Mouse (Mus musculus) embryonic facial prominence, embryonic 14.5 days (tissue): ENCODE measurements around the gene Tas2r123. TPM values are rescaled to one million over a fixed set of nuclear protein-coding genes. Genes with fewer than 3 reads are reported as not detected.

ENCODE experiments used
- ATAC-seq: fragments of 200-750 bp; cut with Nextera tagmentation; 2 replicates; pipeline ENCODE4 v1.8.0; 2017; ENCODE audit warnings: low read depth, moderate number of reproducible peaks, moderate TSS enrichment
- DNase-seq: peaks from one replicate; pipeline ENCODE4 v3.0.0-alpha.2; 2015; ENCODE audit warnings: low spot score
- H3K27ac ChIP-seq: fragments of 300-500 bp; sonication (generic); replicated peaks from 2 replicates; pipeline ENCODE4 v1.5.1; 2014; ENCODE audit warnings: low read depth, mild to moderate bottlenecking, low read length, moderate library complexity
- H3K27me3 ChIP-seq: fragments of 300-500 bp; sonication (generic); replicated peaks from 2 replicates; pipeline ENCODE4 v1.6.1; 2014; ENCODE audit warnings: low read length; ENCODE audit not compliant: control insufficient read depth, insufficient read depth
- H3K36me3 ChIP-seq: fragments of 300-500 bp; sonication (generic); 2 replicates; pipeline ENCODE4 v1.6.1; 2014; ENCODE audit warnings: low read length, mixed read lengths; ENCODE audit not compliant: control insufficient read depth, insufficient read depth
- H3K4me1 ChIP-seq: fragments of 300-500 bp; sonication (generic); 2 replicates; pipeline ENCODE4 v1.6.1; 2014; ENCODE audit warnings: antibody characterized with exemption, low read length; ENCODE audit not compliant: control insufficient read depth, insufficient read depth
- H3K4me2 ChIP-seq: fragments of 300-500 bp; sonication (generic); 2 replicates; pipeline ENCODE4 v1.6.1; 2014; ENCODE audit warnings: low read depth, mild to moderate bottlenecking, low read length, moderate library complexity, mixed read lengths
- H3K4me3 ChIP-seq: fragments of 300-500 bp; sonication (generic); 2 replicates; pipeline ENCODE4 v1.5.1; 2014; ENCODE audit warnings: low read depth, mild to moderate bottlenecking, low read length
- H3K9ac ChIP-seq: fragments of 300-500 bp; sonication (generic); 2 replicates; pipeline ENCODE4 v1.6.1; 2014; ENCODE audit warnings: low read depth, mild to moderate bottlenecking, low read length, moderate library complexity, mixed read lengths
- H3K9me3 ChIP-seq: fragments of 300-500 bp; sonication (generic); 2 replicates; pipeline ENCODE4 v1.6.1; 2016; ENCODE audit warnings: low read length; ENCODE audit not compliant: control insufficient read depth
- WGBS: fragments of 180-500 bp; shearing (Covaris S2); extraction: QIAGEN DNeasy Blood & Tissue Kit; methylation state at CpG from one replicate; pipeline ENCODE4 v1.1.7; 2014; 5-methylcytosine and 5-hydroxymethylcytosine counted together
- polyA plus RNA-seq: library from polyadenylated mRNA; unstranded; fragments of >200 nt; fragmentation: Nextera tagmentation; extraction: Ambion mirVana; gene quantifications from 2 replicates; pipeline ENCODE4 v1.2.1, GENCODE M21; 2014

The Tas2r123 gene
- not detected in 2 replicates for polyA plus RNA-seq

- no peak for DNase-seq
- H3K4me2 ChIP-seq: no peak within 1 kb of the TSS
- 68% methylated on average over 1 of the region's 1 CpGs for WGBS
- no peak within 1 kb of the TSS for H3K4me3 ChIP-seq
- no peaks in the 10 kb centered on the region for H3K9me3 ChIP-seq
- no peak within 1 kb of the TSS for H3K9ac ChIP-seq
- no peaks in the 10 kb centered on the region for H3K4me1 ChIP-seq
- ATAC-seq: no peak
- H3K27me3 ChIP-seq: no peaks in the 10 kb centered on the region
- no peaks in the 10 kb centered on the region for H3K36me3 ChIP-seq
- no peak within 1 kb of the TSS for H3K27ac ChIP-seq
Measured at GRCm38 (mm10) chr6:132846842-132847241, at the start of gene Tas2r123. Tas2r123 (plus strand) TSS chr6:132847142.

GRCm38 (mm10) chr6:132802518-132802917, 44.4 kb upstream of the Tas2r123 start, which contains the start of gene Tas2r117:
Tas2r117 (plus strand) TSS chr6:132802818.
- no peak for ATAC-seq

GRCm38 (mm10) chr6:132855138-132855537, 8.2 kb downstream of the Tas2r123 start, which contains the start of gene Tas2r116:
Tas2r116 (plus strand) TSS chr6:132855438.
- Histone ChIP-seq H3K36me3 (no peaks in the 10 kb centered on the region), H3K9me3 (no peaks in the 10 kb centered on the region), H3K9ac (no peak within 1 kb of the TSS), H3K4me3 (no peak within 1 kb of the TSS), H3K4me2 (no peak within 1 kb of the TSS), H3K27ac (no peak within 1 kb of the TSS), H3K4me1 (no peaks in the 10 kb centered on the region), H3K27me3 (no peaks in the 10 kb centered on the region)
- 75% methylated on average over 1 of the region's 1 CpGs for WGBS
- DNase-seq (no peak), ATAC-seq (no peak)

More at GRCm38 (mm10) chr6:132802518-132802917, 44.4 kb upstream of the Tas2r123 start, which contains the start of gene Tas2r117:
- WGBS: 84% methylated on average over 1 of the region's 1 CpGs
- H3K4me3 ChIP-seq: no peak within 1 kb of the TSS
- H3K27ac ChIP-seq: no peak within 1 kb of the TSS
- H3K4me1 ChIP-seq: no peaks in the 10 kb centered on the region
- no peak within 1 kb of the TSS for H3K9ac ChIP-seq
- no peak within 1 kb of the TSS for H3K4me2 ChIP-seq
- H3K36me3 ChIP-seq: no peaks in the 10 kb centered on the region
- H3K27me3 ChIP-seq: no peaks in the 10 kb centered on the region
- H3K9me3 ChIP-seq: no peaks in the 10 kb centered on the region
- DNase-seq: no peak

- no peak within 1 kb of the TSS for H3K9ac ChIP-seq
- H3K27ac ChIP-seq: no peak within 1 kb of the TSS
- no peaks in the 10 kb centered on the region for H3K36me3 ChIP-seq
- no peaks in the 10 kb centered on the region for H3K9me3 ChIP-seq
- ATAC-seq (no peak), DNase-seq (no peak)
- H3K27me3 ChIP-seq: no peaks in the 10 kb centered on the region
- H3K4me1 ChIP-seq: no peaks in the 10 kb centered on the region
- no peak within 1 kb of the TSS for H3K4me2 ChIP-seq
- no peak within 1 kb of the TSS for H3K4me3 ChIP-seq
Measured at GRCm38 (mm10) chr6:132867708-132868107, 20.8 kb downstream of the Tas2r123 start, which contains the start of gene Tas2r110. Tas2r110 (plus strand) TSS chr6:132868008.

GRCm38 (mm10) chr6:132892711-132893110, 45.8 kb downstream of the Tas2r123 start, which contains the start of gene Tas2r113:
Tas2r113 (plus strand) TSS chr6:132893011.
- no peaks in the 10 kb centered on the region for H3K36me3 ChIP-seq
- no peak within 1 kb of the TSS for H3K4me2 ChIP-seq
- ATAC-seq (no peak), DNase-seq (no peak)
- no peaks in the 10 kb centered on the region for H3K4me1 ChIP-seq
- 72% methylated on average over 1 of the region's 1 CpGs for WGBS
- H3K9ac ChIP-seq: no peak within 1 kb of the TSS
- no peak within 1 kb of the TSS for H3K27ac ChIP-seq
- no peak within 1 kb of the TSS for H3K4me3 ChIP-seq
- H3K9me3 ChIP-seq: no peaks in the 10 kb centered on the region
- H3K27me3 ChIP-seq: no peaks in the 10 kb centered on the region

Other genes with a start within 250 kb of the Tas2r123 start
- gene A630073D07Rik, start 195.6 kb upstream of the Tas2r123 start, polyA plus RNA-seq: not detected in 2 replicates
- gene Tas2r120, start 190.2 kb upstream of the Tas2r123 start, polyA plus RNA-seq: not detected in 2 replicates
- not detected in 2 replicates for gene Tas2r121, start 146.1 kb upstream of the Tas2r123 start, polyA plus RNA-seq
- gene Tas2r122, start 135.2 kb upstream of the Tas2r123 start, polyA plus RNA-seq: not detected in 2 replicates
- not detected in 2 replicates for gene Tas2r115, start 109.1 kb upstream of the Tas2r123 start, polyA plus RNA-seq
- gene Tas2r124, start 92.4 kb upstream of the Tas2r123 start, polyA plus RNA-seq: not detected in 2 replicates
- gene Tas2r102, start 85.0 kb upstream of the Tas2r123 start, polyA plus RNA-seq: not detected in 2 replicates
- not detected in 2 replicates for gene Tas2r136, start 69.0 kb upstream of the Tas2r123 start, polyA plus RNA-seq
- gene Tas2r117, start 44.3 kb upstream of the Tas2r123 start, polyA plus RNA-seq: not detected in 2 replicates
- not detected in 2 replicates for gene Tas2r116, start 8.3 kb downstream of the Tas2r123 start, polyA plus RNA-seq
- not detected in 2 replicates for gene Tas2r110, start 20.9 kb downstream of the Tas2r123 start, polyA plus RNA-seq
- not detected in 2 replicates for gene Tas2r113, start 45.9 kb downstream of the Tas2r123 start, polyA plus RNA-seq
- not detected in 2 replicates for gene Tas2r125, start 62.5 kb downstream of the Tas2r123 start, polyA plus RNA-seq
- not detected in 2 replicates for gene Tas2r129, start 104.0 kb downstream of the Tas2r123 start, polyA plus RNA-seq
- not detected in 2 replicates for gene Tas2r131, start 110.8 kb downstream of the Tas2r123 start, polyA plus RNA-seq
- not detected in 2 replicates for gene Tas2r109, start 133.8 kb downstream of the Tas2r123 start, polyA plus RNA-seq
- not detected in 2 replicates for gene Tas2r103, start 190.0 kb downstream of the Tas2r123 start, polyA plus RNA-seq
- gene Tas2r140, start 208.7 kb downstream of the Tas2r123 start, polyA plus RNA-seq: not detected in 2 replicates